Mouse (Mus musculus) megakaryocyte, embryonic 14.5 days (primary cell): Measurements from ENCODE around the gene 4933409G03Rik. TPM values are rescaled to one million over a fixed set of nuclear protein-coding genes. Genes with fewer than 3 reads are reported as not detected.
"Not testable (repeated sequence)": the region's sequence is repeated elsewhere in the genome, so short reads cannot be mapped to it uniquely, and the experiment has no call there.

Experiments
- H3K27me3 ChIP-seq: replicated peaks from 2 replicates; pipeline ENCODE3; 2012; ENCODE audit warnings: inconsistent platforms
- H3K36me3 ChIP-seq: replicated peaks from 2 replicates; pipeline ENCODE3; 2012; ENCODE audit warnings: low read length, inconsistent platforms, mixed read lengths
- H3K4me1 ChIP-seq: 2 replicates; pipeline ENCODE4 v1.6.1; 2012; ENCODE audit warnings: inconsistent platforms
- H3K4me3 ChIP-seq: replicated peaks from 2 replicates; pipeline ENCODE3; 2012; ENCODE audit warnings: moderate library complexity, mild to moderate bottlenecking, inconsistent platforms
- H3K9me3 ChIP-seq: 2 replicates; pipeline ENCODE4 v1.6.1; 2012; ENCODE audit warnings: inconsistent platforms
- FLI1 ChIP-seq: IDR thresholded peaks from 2 replicates; pipeline ENCODE4 v1.6.1; 2012; ENCODE audit warnings: low read length, inconsistent platforms, mixed read lengths
- GATA1 ChIP-seq: IDR thresholded peaks from 3 replicates; pipeline ENCODE4 v1.6.1; 2012; ENCODE audit warnings: mixed read lengths, low read length, inconsistent platforms, borderline replicate concordance
- polyA plus RNA-seq: library from polyadenylated mRNA; stranded (reverse); fragments of >175 nt; gene quantifications from 2 replicates; pipeline ENCODE4 v1.2.3, GENCODE M21; 2012; ENCODE audit warnings: low replicate concordance; ENCODE audit not compliant: insufficient read depth

The 4933409G03Rik gene
- polyA plus RNA-seq: not detected in 2 replicates

DNA sequence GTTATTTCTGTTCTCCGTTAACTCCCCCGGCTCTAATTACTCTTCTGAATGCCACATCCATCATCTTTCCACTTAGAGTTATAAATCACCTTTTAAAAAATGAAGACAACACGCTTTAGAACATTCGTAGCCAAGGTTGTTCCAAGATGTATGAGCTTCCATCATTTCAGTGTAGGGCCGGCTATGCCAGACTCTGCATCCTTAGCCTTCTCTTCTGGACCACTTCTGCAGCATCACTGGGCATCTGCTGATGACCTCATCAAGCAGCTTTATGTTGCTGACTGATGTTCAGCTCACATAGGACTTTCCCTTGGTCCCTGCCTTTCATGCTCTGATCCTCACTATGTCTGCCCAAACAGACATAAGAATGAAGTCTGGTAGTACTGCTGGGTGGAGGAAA, at the start of gene 4933409G03Rik:
Gene 4933409G03Rik (plus strand): TSS at position 301 of the 400 bp plus-strand sequence.
- no peak for TF ChIP-seq GATA1
- TF ChIP-seq FLI1: no peak

DNA sequence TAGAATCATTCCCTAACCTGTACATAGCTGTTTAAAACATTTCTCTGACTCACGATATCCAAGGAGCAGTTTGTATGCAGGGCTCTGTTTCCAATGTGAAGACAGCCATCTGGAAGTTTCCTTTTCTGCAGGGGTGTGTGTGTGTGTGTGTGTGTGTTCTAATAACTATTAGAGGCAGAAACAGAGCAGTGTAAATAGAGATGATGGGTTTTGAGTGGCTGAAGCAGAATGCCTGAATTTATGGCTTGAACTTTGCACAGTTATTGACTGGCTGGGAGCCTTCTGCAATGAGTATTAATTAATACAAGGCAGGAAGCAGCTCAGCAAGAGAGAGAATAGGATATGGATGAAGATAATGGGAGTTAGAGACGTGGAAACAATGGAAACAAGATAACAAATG, 38.0 kb upstream of the 4933409G03Rik start:
- TF ChIP-seq FLI1 (no peak), GATA1 (no peak)
- Histone ChIP-seq H3K27me3 (no peaks in the 10 kb centered on the region), H3K9me3 (no peaks in the 10 kb centered on the region), H3K36me3 (no peaks in the 10 kb centered on the region), H3K4me3 (no peak overlapping the region), H3K4me1 (no peaks in the 10 kb centered on the region)

More for the DNA sequence above, at the start of gene 4933409G03Rik:
- H3K36me3 ChIP-seq: no peaks in the 10 kb centered on the region
- no peaks in the 10 kb centered on the region for H3K27me3 ChIP-seq
- H3K9me3 ChIP-seq: no peaks in the 10 kb centered on the region
- no peak within 1 kb of the TSS for H3K4me3 ChIP-seq
- no peaks in the 10 kb centered on the region for H3K4me1 ChIP-seq

DNA sequence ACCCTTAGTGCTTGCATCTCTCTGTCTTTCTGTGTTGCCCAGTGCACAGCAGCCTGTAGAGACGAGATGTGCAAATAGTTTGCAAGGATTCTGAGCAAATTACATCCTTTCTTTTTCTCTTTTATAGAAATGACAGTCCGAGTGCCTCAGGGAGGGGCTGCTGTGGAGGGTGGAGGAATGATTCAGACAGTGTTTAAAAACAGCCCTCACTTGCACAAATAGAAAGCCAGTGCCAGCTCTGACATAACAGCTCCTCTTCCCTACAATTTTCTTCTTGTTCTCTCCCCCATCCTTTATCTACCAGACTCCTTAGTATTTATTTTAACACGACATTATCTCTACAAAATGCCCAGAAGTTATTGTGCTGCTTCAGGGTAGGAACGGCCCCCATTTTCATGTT, 21.4 kb upstream of the 4933409G03Rik start:
- TF ChIP-seq FLI1 (no peak), GATA1 (no peak)

DNA sequence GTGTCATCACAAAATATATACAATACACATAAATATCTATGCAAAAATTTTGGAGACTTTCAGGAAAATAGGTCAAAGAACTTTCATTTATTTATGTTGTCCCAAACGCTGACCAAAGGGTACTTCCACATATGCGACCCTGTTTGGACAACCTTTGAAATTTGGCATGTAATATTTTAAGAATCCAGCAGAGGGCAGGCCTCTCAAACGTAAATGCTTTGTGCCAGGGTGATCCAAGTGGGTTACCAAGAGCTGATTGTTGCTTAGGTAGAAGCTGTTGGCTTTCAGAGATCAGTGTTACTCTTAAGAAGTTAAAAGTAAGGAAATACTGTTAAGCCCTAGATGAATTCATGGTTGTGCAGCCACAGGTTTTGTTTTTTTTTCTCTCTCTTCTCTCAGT, 18.9 kb upstream of the 4933409G03Rik start:
- Histone ChIP-seq H3K4me3 (no peak overlapping the region), H3K4me1 (no peaks in the 10 kb centered on the region), H3K36me3 (no peaks in the 10 kb centered on the region), H3K9me3 (no peaks in the 10 kb centered on the region), H3K27me3 (no peaks in the 10 kb centered on the region)
- TF ChIP-seq GATA1: no peak
- no peak for TF ChIP-seq FLI1

More for the DNA sequence above, 21.4 kb upstream of the 4933409G03Rik start:
- H3K9me3 ChIP-seq: peaks cover 5% of the 10 kb centered on the region; the same call in 1 of the 2 replicates
- H3K4me3 ChIP-seq: no peak overlapping the region
- H3K36me3 ChIP-seq: no peaks in the 10 kb centered on the region
- no peaks in the 10 kb centered on the region for H3K4me1 ChIP-seq
- H3K27me3 ChIP-seq: no peaks in the 10 kb centered on the region

DNA sequence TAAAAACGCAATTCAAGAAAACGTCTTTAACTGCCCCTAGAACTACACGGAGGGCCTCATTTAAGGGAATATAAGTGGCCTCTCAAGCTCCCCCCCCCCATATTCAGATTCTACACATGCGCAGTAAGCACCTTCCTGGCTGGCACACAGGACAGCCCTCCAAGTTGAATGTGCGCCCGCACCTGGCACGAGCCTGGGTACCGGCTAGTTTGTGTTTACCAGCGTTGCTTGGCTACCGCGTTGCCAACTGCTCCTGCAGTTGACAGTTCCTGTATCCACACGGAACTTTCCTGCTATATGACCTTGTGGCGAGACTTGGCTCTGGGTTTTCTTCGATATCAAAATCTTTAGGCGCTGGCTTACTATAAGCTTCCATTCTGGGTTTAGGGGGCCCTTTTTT, 13.9 kb upstream of the 4933409G03Rik start:
- H3K9me3 ChIP-seq: no peaks in the 10 kb centered on the region
- no peak overlapping the region for H3K4me3 ChIP-seq
- H3K27me3 ChIP-seq: no peaks in the 10 kb centered on the region
- TF ChIP-seq GATA1 (no peak), FLI1 (no peak)
- no peaks in the 10 kb centered on the region for H3K36me3 ChIP-seq
- H3K4me1 ChIP-seq: no peaks in the 10 kb centered on the region

DNA sequence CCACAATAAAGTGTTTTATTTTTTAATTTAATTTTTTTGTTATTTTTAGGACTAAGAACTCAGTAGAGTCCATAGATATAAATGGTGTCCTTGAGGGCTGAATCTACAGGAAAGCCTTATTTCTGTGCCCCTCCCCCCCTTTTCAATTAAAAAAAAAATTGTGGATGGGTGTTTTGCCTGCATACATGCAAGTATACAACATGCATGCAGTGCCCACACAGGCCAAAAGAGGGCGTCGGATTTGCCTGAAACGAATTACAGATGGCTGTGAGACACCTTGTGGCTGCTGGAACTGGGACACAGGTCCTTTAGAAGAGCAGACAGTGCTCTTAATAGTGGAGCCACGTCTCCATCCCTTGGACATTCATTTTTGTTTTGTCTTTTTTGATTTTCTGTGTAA, 9.9 kb upstream of the 4933409G03Rik start:
- H3K4me3 ChIP-seq: no peak overlapping the region
- TF ChIP-seq FLI1 (no peak), GATA1 (no peak)
- H3K4me1 ChIP-seq: no peaks in the 10 kb centered on the region
- no peaks in the 10 kb centered on the region for H3K36me3 ChIP-seq
- H3K9me3 ChIP-seq: no peaks in the 10 kb centered on the region
- no peaks in the 10 kb centered on the region for H3K27me3 ChIP-seq

DNA sequence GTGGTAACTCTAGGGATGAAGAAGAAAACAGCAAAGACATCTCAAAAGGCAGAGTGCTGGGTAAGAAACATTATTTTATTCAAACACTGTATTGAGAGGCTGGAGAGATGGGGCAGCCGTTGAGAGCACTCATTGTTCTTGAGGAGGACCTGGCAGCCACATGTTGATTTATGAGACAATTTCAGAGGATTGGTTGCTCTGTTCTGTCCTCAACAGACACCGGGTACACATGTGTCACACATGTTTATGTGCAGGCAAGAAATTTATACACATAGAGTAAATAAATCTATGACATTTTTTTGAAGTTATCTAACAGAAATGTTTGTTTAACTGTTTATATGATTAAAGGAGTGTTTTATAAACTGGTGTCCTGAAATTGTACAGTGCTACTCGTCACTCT, 10.6 kb downstream of the 4933409G03Rik start:
- no peaks in the 10 kb centered on the region for H3K36me3 ChIP-seq
- no peak overlapping the region for H3K4me3 ChIP-seq
- H3K4me1 ChIP-seq: no peaks in the 10 kb centered on the region
- no peaks in the 10 kb centered on the region; the same call in 1 of the 2 replicates for H3K9me3 ChIP-seq
- H3K27me3 ChIP-seq: no peaks in the 10 kb centered on the region
- no peak for TF ChIP-seq GATA1

DNA sequence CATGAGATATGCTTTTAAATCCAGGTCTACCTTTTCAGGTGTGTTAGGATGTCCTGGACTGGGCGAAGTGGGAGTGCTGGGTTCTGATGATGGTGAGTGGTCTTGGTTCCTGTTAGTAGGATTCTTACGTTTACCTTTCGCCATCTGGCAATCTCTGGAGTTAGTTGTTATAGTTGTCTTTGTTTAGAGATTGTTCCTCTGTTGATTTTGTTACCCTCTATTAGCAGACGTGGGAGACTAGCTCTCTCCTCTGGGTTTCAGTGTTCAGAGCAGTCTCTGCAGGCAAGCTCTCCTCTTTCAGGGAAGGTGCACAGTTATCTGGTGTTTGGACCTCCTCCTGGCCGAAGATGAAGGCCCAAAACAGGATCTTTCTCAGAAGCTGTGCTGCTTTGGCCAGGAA, 74.0 kb downstream of the 4933409G03Rik start, which contains the start of gene 4932414N04Rik:
Gene 4932414N04Rik (plus strand): TSS at position 301 of the 400 bp plus-strand sequence.
- not testable (repeated sequence) for H3K27me3 ChIP-seq, H3K4me3 ChIP-seq, H3K36me3 ChIP-seq, H3K4me1 ChIP-seq, H3K9me3 ChIP-seq

Other genes starting within 250 kb of the 4933409G03Rik start
- 0.95 TPM in 1 of 2 replicates, not detected in the other for gene Stk39, start 110.1 kb upstream of the 4933409G03Rik start, polyA plus RNA-seq
- not detected in 2 replicates for gene 4932414N04Rik, start 74.1 kb downstream of the 4933409G03Rik start, polyA plus RNA-seq